Mouse (Mus musculus): ENCODE data around the gene Nfrkb.

Gene Nfrkb

GRCm38 (mm10) chr9:31430011-31430410, 44.0 kb downstream of the Nfrkb start:
- DNase-seq, result no peak

GRCm38 (mm10) chr9:31431751-31432150, 45.8 kb downstream of the Nfrkb start:
- DNase-seq, result no peak

GRCm38 (mm10) chr9:31432336-31432975, 46.5 kb downstream of the Nfrkb start:
- no peak for DNase-seq

- no peak for DNase-seq
Measured at GRCm38 (mm10) chr9:31433431-31433830, 47.4 kb downstream of the Nfrkb start.

GRCm38 (mm10) chr9:31435415-31435814, 49.4 kb downstream of the Nfrkb start:
- no peak for DNase-seq

- no peak for DNase-seq
Measured at GRCm38 (mm10) chr9:31437861-31438260, 51.9 kb downstream of the Nfrkb start.

GRCm38 (mm10) chr9:31438834-31439233, 52.8 kb downstream of the Nfrkb start:
- DNase-seq, result no peak

GRCm38 (mm10) chr9:31439341-31439740, 53.3 kb downstream of the Nfrkb start:
- DNase-seq, result no peak

- no peak for DNase-seq
Measured at GRCm38 (mm10) chr9:31440366-31440765, 54.4 kb downstream of the Nfrkb start.

- no peak for DNase-seq
Measured at GRCm38 (mm10) chr9:31441487-31441886, 55.5 kb downstream of the Nfrkb start.

GRCm38 (mm10) chr9:31444236-31444635, 58.2 kb downstream of the Nfrkb start:
- DNase-seq, result no peak

- no peak for DNase-seq
Measured at GRCm38 (mm10) chr9:31449145-31449772, 63.3 kb downstream of the Nfrkb start.

GRCm38 (mm10) chr9:31452166-31452565, 66.2 kb downstream of the Nfrkb start:
- DNase-seq, result no peak

GRCm38 (mm10) chr9:31454356-31454755, 68.4 kb downstream of the Nfrkb start:
- DNase-seq, result no peak

- no peak for DNase-seq
Measured at GRCm38 (mm10) chr9:31463190-31463589, 77.2 kb downstream of the Nfrkb start.

- DNase-seq, result no peak
Measured at GRCm38 (mm10) chr9:31463692-31464474, 77.9 kb downstream of the Nfrkb start, which contains the start of gene Tmem45b. Gene Tmem45b (minus strand): TSS chr9:31464462.

Measured in cerebellum, adult 9-10 months (tissue).